Mouse (Mus musculus): ENCODE data around the gene Slc39a11.

Slc39a11 gene

DNA sequence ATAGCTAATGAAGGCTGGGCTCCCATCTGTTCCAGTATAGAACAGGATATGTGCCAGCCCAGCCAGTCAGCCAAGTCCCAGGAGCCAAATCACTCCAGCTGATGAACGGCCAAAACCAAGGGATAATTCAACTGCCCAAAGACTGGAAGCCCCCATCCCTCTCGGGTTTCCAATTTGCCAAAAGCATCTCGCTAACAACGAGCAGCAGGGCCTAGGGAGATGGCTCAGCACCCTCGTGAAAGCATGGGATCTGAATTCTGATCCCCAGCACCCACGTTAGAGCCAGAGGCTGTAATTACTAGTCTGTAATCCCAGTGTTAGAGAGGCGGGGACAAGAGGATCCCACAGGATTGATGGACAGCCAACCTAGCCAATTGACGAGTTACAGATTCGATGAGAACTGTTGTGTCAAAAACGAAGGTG is 15.2 kb downstream of the Slc39a11 start:
- no peak for DNase-seq (ENCODE audit: low read depth in 1 of 2, low spot score in 2 of 2)

DNA sequence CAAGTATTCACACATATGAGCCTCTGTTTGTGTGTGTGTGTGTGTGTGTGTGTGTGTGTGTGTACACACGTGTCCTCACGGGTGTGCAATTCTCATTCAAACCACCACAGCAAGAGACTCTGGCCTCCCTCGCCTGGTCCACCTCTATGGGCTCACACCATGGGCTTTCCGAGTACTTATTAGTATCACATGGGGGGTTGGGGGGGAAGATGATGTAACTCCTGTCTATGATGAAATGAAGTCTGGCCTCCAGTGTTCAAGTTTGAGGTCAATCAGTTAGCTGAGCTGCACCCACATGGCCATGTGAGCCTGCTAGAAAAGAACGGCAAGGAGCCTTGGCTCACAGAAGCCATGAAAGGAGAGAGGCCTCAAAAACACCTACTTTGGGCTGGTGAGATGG is 16.5 kb downstream of the Slc39a11 start:
- DNase-seq (ENCODE audit: low read depth in 1 of 2, low spot score in 2 of 2) = no peak

GRCm38 (mm10) chr11:113632303-113632702 is 17.6 kb downstream of the Slc39a11 start:
- no peak for DNase-seq (ENCODE audit: low read depth in 1 of 2, low spot score in 2 of 2)

- no peak for DNase-seq (ENCODE audit: low read depth in 1 of 2, low spot score in 2 of 2)
These were observed 18.0 kb downstream of the Slc39a11 start for GRCm38 (mm10) chr11:113631862-113632261.

- no peak for DNase-seq (ENCODE audit: low read depth in 1 of 2, low spot score in 2 of 2)
These were observed 18.6 kb downstream of the Slc39a11 start for GRCm38 (mm10) chr11:113631302-113631701.

- DNase-seq (ENCODE audit: low read depth in 1 of 2, low spot score in 2 of 2) = no peak
These were observed 19.2 kb downstream of the Slc39a11 start for GRCm38 (mm10) chr11:113630642-113631041.

DNA sequence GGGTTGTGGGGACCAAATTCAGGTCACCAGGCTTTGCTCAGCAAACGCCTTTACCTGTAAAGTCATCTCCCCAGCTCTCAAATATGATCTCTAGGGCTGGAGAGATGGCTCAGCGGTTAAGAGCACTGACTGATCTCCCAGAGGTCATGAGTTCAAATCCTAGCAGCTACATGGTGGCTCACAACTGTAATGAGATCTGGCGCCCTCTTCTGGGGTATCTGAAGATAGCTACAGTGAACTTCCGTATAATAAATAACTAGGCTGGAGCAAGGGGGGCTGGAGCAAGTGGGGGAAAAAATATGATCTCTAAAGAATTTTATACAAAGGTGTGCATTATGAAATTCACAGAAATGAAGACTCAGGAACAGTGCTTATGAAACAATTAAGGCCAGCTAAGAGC is 22.1 kb downstream of the Slc39a11 start:
- no peak for DNase-seq (ENCODE audit: low read depth in 1 of 2, low spot score in 2 of 2)

- DNase-seq (ENCODE audit: low read depth in 1 of 2, low spot score in 2 of 2) = no peak
These were observed 24.4 kb downstream of the Slc39a11 start for GRCm38 (mm10) chr11:113625437-113625836.

GRCm38 (mm10) chr11:113622028-113622427 is 27.9 kb downstream of the Slc39a11 start:
- DNase-seq (ENCODE audit: low read depth in 1 of 2, low spot score in 2 of 2) = no peak

DNA sequence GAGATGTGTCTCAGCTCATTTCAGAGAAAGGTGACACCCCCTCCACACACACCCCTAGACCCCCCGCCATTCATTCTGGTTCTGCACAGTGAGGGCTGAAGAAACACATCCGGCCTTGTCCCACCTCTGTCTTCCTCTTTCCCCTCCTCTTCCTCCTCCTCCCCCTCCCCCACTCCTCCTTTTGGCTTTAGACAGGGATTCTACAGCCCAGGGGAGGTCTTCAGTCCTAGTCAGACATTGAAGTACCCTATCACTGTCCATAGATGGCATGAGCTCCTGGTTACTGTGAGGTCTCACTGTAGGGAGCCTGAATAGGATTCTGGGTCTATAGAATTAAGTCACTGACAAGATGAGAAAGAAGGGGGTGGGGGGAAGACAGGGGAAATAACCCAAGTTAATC is 28.9 kb downstream of the Slc39a11 start:
- DNase-seq (ENCODE audit: low read depth in 1 of 2, low spot score in 2 of 2) = no peak

DNA sequence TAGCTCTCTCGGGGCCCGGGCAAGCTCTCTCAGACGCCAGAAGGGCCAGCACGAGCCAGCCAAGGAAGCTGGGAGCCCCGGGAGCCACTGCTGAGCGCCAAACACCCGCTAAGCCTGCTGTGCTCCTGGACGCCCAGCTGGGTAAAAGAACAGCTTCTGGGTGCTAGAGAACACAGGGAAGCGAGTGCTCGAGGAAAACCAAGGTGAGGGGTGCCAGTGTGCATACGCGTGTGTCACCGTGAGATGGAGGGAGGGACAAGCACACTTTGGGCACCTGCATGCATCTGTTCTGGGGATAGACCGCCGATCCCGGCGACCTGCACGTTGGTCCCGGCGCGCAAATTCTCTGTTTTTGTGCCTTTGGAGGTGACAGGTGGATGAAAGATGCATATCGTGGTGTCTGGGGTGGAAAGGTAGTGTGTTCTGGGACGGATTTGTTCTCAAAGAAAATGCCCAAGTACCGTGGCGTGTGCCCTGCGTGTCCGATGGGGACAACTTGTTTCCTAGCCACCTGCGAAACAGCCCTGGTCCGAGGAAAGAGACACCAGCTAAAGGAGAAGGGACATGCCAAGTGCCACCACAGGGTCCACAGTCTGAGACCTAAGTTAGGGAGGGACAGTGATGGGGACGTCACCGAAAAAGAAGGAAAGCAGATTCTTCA is 30.3 kb downstream of the Slc39a11 start:
- no peak for DNase-seq (ENCODE audit: low read depth in 1 of 2, low spot score in 2 of 2)

DNA sequence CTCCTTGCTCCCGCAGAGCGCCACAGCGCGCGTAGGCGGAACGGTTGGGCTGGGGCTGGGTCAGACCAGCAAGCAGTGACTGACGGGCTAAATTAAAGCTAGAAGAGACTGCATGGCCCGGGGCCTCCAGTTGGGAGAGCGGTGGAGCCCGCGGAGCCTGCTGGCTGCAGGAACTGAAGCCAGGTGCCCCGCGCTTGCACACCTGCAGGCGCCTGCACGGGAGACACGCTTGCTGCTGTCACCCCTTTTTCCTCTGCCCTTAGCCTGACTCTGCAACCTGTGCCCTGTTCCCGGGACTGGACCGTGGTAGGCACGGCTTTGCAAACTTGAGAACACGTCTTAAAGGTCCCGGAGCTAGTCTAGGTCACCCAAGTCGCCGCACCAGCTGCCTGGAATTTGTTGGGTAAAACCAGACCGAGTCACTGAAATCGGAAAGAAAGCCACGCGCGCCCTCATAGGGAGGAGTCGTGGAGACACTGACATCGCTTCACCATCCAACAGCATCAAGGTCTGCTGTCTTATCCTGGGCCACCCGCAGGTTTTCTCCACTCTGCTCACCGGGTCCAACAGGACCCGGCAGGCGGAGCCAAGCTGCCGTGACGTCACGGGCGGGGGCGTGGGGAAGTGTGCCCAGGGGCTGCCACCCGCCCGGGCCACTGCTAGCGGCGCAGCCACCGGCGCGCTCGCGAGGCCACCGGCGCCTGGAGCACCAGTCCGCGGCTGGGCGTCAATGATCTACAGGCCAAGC is 31.0 kb downstream of the Slc39a11 start, which contains the start of gene Sstr2:
Sstr2 (plus strand) TSS at position 671 of the 748 bp plus-strand sequence.
- DNase-seq (ENCODE audit: low read depth in 1 of 2, low spot score in 2 of 2) = peak in 1 of 2 experiments; percentile 32

DNA sequence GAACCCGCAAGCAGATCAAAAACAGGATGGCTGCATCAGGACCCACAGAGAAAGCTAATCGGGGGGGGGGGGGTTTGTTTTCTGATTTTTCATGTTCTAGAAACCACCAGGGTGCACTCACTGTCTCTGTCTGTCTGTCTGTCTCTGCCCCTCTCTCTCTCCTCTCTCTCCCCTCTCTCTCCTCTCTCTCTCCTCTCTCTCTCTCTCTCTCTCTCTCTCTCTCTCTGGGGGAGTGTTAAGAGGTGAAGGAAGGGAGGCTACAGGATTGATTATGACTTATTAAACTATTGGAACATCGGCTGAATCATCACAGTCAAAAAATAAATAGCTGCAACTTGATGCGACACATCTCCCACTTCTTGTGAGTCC is 31.6 kb downstream of the Slc39a11 start:
- DNase-seq (ENCODE audit: low read depth in 1 of 2, low spot score in 2 of 2) = no peak

GRCm38 (mm10) chr11:113617132-113617911 is 32.6 kb downstream of the Slc39a11 start:
- DNase-seq (ENCODE audit: low read depth in 1 of 2, low spot score in 2 of 2) = peak; percentile 42 to 65

GRCm38 (mm10) chr11:113614476-113614875 is 35.4 kb downstream of the Slc39a11 start:
- DNase-seq (ENCODE audit: low read depth in 1 of 2, low spot score in 2 of 2) = no peak

GRCm38 (mm10) chr11:113611664-113612611 is 37.9 kb downstream of the Slc39a11 start:
- peak in 1 of 2 experiments; percentile 12 for DNase-seq (ENCODE audit: low read depth in 1 of 2, low spot score in 2 of 2)

DNA sequence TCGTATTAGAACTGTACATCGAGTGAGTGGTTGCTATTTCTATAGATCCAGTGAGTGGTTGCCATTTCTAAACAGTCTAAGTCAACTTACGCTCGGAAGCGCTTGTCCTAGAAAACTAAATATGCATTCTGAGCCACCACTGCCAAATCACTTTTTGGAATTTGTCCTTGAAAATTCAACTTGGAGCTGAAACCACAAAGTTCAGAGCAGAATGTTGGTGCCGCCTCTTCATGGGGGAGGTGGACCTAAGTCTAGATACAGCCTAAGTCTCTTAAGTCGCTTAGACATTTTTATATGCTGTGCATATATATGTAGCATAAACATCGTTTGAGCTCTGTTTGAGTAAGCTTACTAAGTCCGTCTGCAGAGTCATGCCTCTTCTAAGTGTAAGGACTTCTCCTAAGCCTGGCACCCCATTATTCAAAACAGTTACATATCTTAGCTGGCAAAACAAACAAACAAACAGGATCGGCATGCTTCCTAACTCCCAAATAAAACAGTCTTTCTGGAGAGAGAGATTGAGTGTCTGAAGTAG is 38.7 kb downstream of the Slc39a11 start:
- DNase-seq (ENCODE audit: low read depth in 1 of 2, low spot score in 2 of 2) = no peak

GRCm38 (mm10) chr11:113610266-113610665 is 39.6 kb downstream of the Slc39a11 start:
- no peak for DNase-seq (ENCODE audit: low read depth in 1 of 2, low spot score in 2 of 2)

GRCm38 (mm10) chr11:113609581-113609980 is 40.3 kb downstream of the Slc39a11 start:
- no peak for DNase-seq (ENCODE audit: low read depth in 1 of 2, low spot score in 2 of 2)

- DNase-seq (ENCODE audit: low read depth in 1 of 2, low spot score in 2 of 2) = no peak
These were observed 42.3 kb downstream of the Slc39a11 start for GRCm38 (mm10) chr11:113607556-113607955.

Measured in monocyte, adult 2 months (primary cell).